Mouse (Mus musculus) right cerebral cortex, postnatal 14 days (tissue): Measurements from ENCODE around the gene Cd164l2.

Source experiments
- DNase-seq: peaks from one replicate; pipeline ENCODE4 v3.0.0; 2022

Cd164l2 gene

DNA sequence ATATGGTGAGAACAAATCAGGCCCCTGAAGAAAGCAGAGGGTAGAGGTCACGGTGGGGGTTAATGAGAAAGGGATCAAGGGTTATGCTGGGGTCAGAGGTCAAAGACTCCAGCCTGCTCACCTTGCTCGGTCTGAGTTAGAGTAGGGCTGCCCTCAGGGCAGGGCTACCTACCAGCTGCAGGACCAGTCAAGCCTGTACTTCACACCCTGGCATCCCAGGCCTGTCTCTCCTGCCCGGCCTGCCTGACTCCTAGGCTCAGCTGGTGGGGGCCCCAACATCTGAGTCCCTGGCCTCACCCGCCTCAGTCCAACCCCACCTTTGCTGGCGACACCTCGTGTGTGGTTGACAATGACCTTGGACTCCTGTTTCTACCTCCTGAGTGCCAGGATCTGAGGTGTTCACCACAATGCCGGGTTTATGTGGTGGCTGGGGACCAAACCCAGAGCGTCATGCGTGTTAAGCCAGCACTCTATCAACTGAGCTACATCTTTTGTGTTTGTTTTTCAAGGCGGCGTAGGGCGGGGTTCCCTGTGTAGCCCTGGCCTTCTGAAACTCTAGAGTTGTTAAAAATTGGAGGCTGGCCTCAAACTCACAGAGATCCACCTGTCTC, 46.0 kb downstream of the Cd164l2 start:
- no peak for DNase-seq

- DNase-seq: no peak
Observed at GRCm38 (mm10) chr4:133261641-133262374, 49.9 kb downstream of the Cd164l2 start.

DNA sequence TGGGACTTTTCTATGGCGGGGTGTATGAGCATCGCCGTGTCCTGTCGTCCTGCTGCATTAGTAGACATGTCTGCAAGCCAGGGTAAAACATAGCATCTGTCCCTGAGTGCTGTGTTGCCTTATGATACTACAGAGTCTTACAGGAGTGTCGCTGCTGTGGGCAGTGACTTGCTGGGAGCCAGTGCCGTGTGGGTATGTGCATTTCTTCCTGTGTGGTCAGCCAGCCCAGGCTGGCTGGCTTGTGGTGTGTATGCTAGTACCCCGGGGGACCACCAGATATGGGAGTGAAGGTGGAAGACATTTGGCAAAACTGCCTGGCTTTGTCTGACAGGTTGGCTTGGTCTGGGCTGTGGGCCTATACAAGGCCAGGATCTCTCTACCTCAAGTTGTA, 50.4 kb downstream of the Cd164l2 start:
- DNase-seq: no peak

GRCm38 (mm10) chr4:133262882-133263281, 51.0 kb downstream of the Cd164l2 start, which contains the start of gene Sytl1:
TSS of gene Sytl1 (minus strand) at chr4:133263113.
- no peak for DNase-seq

GRCm38 (mm10) chr4:133263756-133264155, 51.8 kb downstream of the Cd164l2 start:
- DNase-seq: no peak

GRCm38 (mm10) chr4:133264559-133264958, 52.6 kb downstream of the Cd164l2 start:
- no peak for DNase-seq

DNA sequence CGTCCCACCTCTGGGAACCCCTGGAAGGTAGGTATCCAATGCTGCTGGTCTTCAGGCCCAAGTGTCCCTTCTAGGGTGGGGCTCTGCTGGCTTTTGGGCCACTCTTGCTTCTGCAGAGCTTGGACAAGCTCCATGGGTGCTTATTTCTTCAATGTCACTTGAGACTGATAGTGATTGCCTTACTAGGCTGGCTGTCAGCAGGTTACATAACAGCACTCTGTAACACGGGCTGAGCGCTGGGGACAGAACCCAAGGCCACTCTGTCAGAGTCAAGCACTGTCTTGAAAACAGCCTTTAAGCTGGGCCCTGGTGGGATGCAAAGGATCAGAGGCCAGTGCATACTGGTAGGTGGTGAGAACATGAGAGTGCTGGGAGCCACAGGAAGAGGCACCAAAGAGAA, 53.4 kb downstream of the Cd164l2 start:
- DNase-seq: no peak

- DNase-seq: no peak
Observed at GRCm38 (mm10) chr4:133265759-133266158, 53.8 kb downstream of the Cd164l2 start.

DNA sequence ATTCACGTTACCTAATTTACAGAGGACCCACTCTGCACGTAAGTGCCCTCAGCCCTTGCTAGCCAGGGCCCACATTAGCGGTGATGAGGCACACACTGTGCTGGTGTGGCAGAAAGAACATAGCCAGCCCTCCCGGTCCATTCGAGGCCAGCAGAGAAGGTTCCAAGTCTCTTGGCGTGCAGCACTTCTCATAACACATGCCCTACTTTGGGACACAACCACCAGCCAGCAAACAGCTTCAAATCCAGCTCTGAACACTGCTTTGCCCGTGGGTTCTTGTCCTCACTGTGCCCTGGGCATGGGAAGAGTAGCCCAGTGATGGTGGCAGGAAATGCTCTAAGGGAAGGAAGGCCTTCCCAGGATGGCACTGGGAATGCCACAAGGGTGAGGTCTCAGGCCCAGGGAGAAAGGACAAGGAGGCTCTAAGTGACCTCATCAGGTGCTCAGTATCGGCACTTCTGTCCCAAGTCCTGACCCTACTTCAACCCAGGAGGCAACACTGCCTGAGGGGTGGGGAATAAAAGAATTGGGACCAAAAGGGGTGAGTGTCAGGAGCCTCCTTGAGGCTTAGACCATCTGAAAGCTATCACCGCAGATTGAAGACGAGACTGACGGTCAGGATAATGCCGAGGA, 54.4 kb downstream of the Cd164l2 start:
- no peak for DNase-seq

DNA sequence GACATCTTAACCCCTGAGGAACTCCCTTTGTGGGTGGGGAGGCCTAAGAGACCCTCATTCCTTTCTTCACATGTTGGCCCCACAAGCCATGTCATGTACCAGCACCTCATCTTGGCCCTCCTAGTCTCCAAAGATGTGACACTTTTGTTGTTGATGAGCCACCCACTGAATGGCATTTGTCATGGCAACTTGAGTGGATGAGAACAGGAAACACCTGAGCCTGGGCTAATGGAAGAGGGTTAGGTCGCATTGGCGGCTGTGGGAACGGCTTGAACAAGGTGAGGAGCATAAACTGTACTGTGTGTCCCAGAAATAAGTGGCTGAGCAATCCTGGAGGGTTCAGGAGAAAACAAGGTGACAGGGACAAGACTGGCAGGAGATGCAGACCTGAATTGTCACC, 57.0 kb downstream of the Cd164l2 start:
- DNase-seq: no peak

GRCm38 (mm10) chr4:133269596-133269995, 57.7 kb downstream of the Cd164l2 start:
- DNase-seq: no peak

GRCm38 (mm10) chr4:133270929-133271328, 59.0 kb downstream of the Cd164l2 start:
- no peak for DNase-seq
